ENCODE assay signal across 29 mouse cellular contexts in the genomic region with DNA sequence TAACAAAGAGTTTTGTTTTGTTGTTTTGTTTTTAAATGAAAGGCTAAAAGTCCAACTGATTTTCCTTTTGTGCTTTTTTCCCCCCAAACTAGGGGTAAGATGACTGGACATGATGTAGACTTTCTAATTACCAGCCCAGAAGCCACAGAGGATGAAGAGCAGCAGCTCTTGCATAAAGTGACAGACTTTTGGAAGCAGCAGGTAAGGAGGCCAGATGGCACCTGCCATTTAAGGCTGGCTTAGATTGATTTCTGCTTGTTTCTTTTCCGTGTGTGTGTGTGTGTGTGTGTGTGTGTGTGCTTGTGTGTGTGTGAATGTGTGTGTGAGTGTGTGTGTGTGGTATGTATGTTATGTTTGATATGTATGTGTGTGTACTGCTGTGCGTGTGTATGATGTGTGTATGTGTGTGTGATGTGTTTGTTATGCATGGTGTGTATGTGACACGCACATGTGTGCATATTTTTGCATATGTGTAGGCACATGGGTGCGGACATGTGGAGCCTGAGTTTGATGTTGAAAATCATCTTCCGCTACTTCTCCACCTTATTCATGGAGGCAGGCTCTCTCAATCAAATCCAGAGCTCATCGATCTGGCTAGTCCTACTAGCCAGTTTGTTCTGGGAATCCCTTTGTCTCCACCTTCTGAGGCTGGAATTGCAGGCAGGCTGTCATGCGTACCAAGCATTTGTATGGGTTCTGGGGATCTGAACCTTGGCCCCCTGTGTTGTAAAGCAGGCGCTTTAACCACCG. TPM values are rescaled to one million over a fixed set of nuclear protein-coding genes. Genes with fewer than 3 reads are reported as not detected.
A peak's percentile ranks its signal among the peaks of the same experiment; 100 is the strongest.
DNase-seq lines count a peak whose midpoint lies in the region; ATAC-seq lines count a peak whose summit lies in the region.
"Had no signal": no experiment of that assay in that cellular context is flagged by ENCODE, and none has a peak within 500 bp of the region (broad histone marks: within the 10 kb centered on the region; RNA-seq: fewer than 3 reads in every experiment).

No protein-coding gene starts in this region.

- no peaks in the 10 kb centered on the region for H3K4me1 ChIP-seq in forebrain, embryonic 15.5 days
- H3K4me1 ChIP-seq in forebrain, embryonic 12.5 days = no peaks in the 10 kb centered on the region
- H3K4me1 ChIP-seq: hindbrain, embryonic 12.5 days; limb, embryonic 10.5 days; neural tube, embryonic 12.5 days had no signal

- no peak overlapping the region for H3K4me3 ChIP-seq in forebrain, embryonic 15.5 days
- H3K4me3 ChIP-seq in forebrain, embryonic 12.5 days (replicated peaks) = no peak overlapping the region
- H3K4me3 ChIP-seq: embryonic facial prominence, embryonic 10.5 days; hindbrain, embryonic 12.5 days; intestine, embryonic 15.5 days; limb, embryonic 10.5 days; megakaryocyte, embryonic 14.5 days; neural tube, embryonic 12.5 days had no signal

- WGBS in forebrain, embryonic 15.5 days = 68% methylated on average over 9 of the region's 9 CpGs
- 81% methylated on average over 9 of the region's 9 CpGs for WGBS in forebrain, embryonic 12.5 days

- no peak overlapping the region for H3K4me2 ChIP-seq in forebrain, embryonic 15.5 days (replicated peaks)
- no peak overlapping the region for H3K4me2 ChIP-seq in forebrain, embryonic 12.5 days
- H3K4me2 ChIP-seq: heart, embryonic 11.5 days; hindbrain, embryonic 12.5 days; intestine, embryonic 15.5 days; liver, embryonic 11.5 days; neural tube, embryonic 12.5 days had no signal

- no peak for ATAC-seq in forebrain, embryonic 15.5 days (replicated peaks)
- ATAC-seq in forebrain, embryonic 12.5 days (ENCODE audit: low FRiP score) = no peak
- ATAC-seq: intestine, embryonic 15.5 days had no signal

- no peak overlapping the region for H3K9ac ChIP-seq in forebrain, embryonic 15.5 days (replicated peaks)
- no peak overlapping the region for H3K9ac ChIP-seq in forebrain, embryonic 12.5 days
- H3K9ac ChIP-seq: hindbrain, embryonic 12.5 days; intestine, embryonic 15.5 days; neural tube, embryonic 12.5 days had no signal

- H3K36me3 ChIP-seq in forebrain, embryonic 15.5 days = no peaks in the 10 kb centered on the region
- H3K36me3 ChIP-seq in forebrain, embryonic 12.5 days (replicated peaks) = no peaks in the 10 kb centered on the region
- H3K36me3 ChIP-seq: embryonic facial prominence, embryonic 10.5 days; hindbrain, embryonic 12.5 days; intestine, embryonic 15.5 days; limb, embryonic 10.5 days; neural tube, embryonic 12.5 days had no signal

- H3K27ac ChIP-seq in forebrain, embryonic 15.5 days (replicated peaks) = peak overlapping the region; percentile 50; the same call in 1 of the 2 replicates
- no peak overlapping the region for H3K27ac ChIP-seq in forebrain, embryonic 12.5 days
- H3K27ac ChIP-seq: embryonic facial prominence, embryonic 10.5 days; hindbrain, embryonic 12.5 days; intestine, embryonic 15.5 days; limb, embryonic 10.5 days; neural tube, embryonic 12.5 days had no signal

- H3K27me3 ChIP-seq in forebrain, embryonic 15.5 days = no peaks in the 10 kb centered on the region
- no peaks in the 10 kb centered on the region for H3K27me3 ChIP-seq in forebrain, embryonic 12.5 days
- H3K27me3 ChIP-seq: CH12.LX; hindbrain, embryonic 12.5 days; intestine, embryonic 15.5 days; neural tube, embryonic 12.5 days had no signal

- no peaks in the 10 kb centered on the region for H3K9me3 ChIP-seq in forebrain, embryonic 15.5 days
- no peaks in the 10 kb centered on the region for H3K9me3 ChIP-seq in forebrain, embryonic 12.5 days
- H3K9me3 ChIP-seq: embryonic facial prominence, embryonic 10.5 days; hindbrain, embryonic 12.5 days; intestine, embryonic 15.5 days; limb, embryonic 10.5 days; neural tube, embryonic 12.5 days had no signal

- DNase-seq in layer of hippocampus, postnatal 14 days (ENCODE audit: low spot score in 2 of 2) = peak; percentile 32 to 46
- no peak for DNase-seq in layer of hippocampus, adult 11-12 months (ENCODE audit: low spot score)
- DNase-seq in retina, embryonic 14.5 days (ENCODE audit: low spot score) = peak; percentile 7
- no peak for DNase-seq in retina, postnatal 1 day
- DNase-seq in brain, embryonic 18.5 days (ENCODE audit: low read depth, low spot score) = peak; percentile 18
- no peak for DNase-seq in testis, postnatal 14 days (ENCODE audit: low spot score)
- DNase-seq: adrenal gland, adult 8-10 months; cerebellum, adult 11-12 months; heart, postnatal 10 days; kidney, adult 9 months; kidney, postnatal 25 days; layer of hippocampus, postnatal 36 days; lung, adult 2 months; thymus, postnatal 14 days had no signal

RNA-seq across cellular contexts. Expression of gene Dntt, which starts 18.5 kb away (rescaled TPM):
- polyA plus RNA-seq in forebrain, embryonic 15.5 days (2015; fragmentation: Nextera tagmentation; extraction: Ambion mirVana) = not detected in 2 replicates
- polyA plus RNA-seq in forebrain, embryonic 12.5 days (2016; fragmentation: Nextera tagmentation; extraction: Ambion mirVana) = not detected in 2 replicates
- total RNA-seq in layer of hippocampus, postnatal 14 days (2021) = under 1 TPM in 1 of 2 experiments, not detected in 1; 0.21 TPM
- total RNA-seq: adrenal gland, adult 8-10 months; layer of hippocampus, postnatal 36 days had no signal
- polyA plus RNA-seq: embryonic facial prominence, embryonic 10.5 days; heart, embryonic 11.5 days; intestine, embryonic 15.5 days; limb, embryonic 10.5 days; liver, embryonic 11.5 days; stomach, embryonic 16.5 days had no signal

RNA-seq across cellular contexts. Expression of gene Opalin, which starts 29.3 kb away (rescaled TPM):
- not detected in 2 replicates for polyA plus RNA-seq in forebrain, embryonic 15.5 days (2015; fragmentation: Nextera tagmentation; extraction: Ambion mirVana)
- not detected in 2 replicates for polyA plus RNA-seq in forebrain, embryonic 12.5 days (2016; fragmentation: Nextera tagmentation; extraction: Ambion mirVana)
- total RNA-seq in layer of hippocampus, postnatal 14 days (2021) = 1 to 10 TPM; 6.3 to 8.5 TPM
- total RNA-seq: adrenal gland, adult 8-10 months; CH12.LX; common myeloid progenitor, adult 5-6 weeks; gastrocnemius, adult 8-10 months; granulocyte monocyte progenitor cell, adult 5-6 weeks; heart, postnatal 10 days had no signal
- polyA plus RNA-seq: embryonic facial prominence, embryonic 10.5 days; hindbrain, embryonic 12.5 days; intestine, embryonic 15.5 days; limb, embryonic 10.5 days; liver, embryonic 11.5 days; lung, adult 2 months; neural tube, embryonic 12.5 days; stomach, embryonic 16.5 days had no signal

RNA-seq across cellular contexts. Expression of gene Blnk, which starts 53.3 kb away (rescaled TPM):
- 0.80 and 0.88 TPM in 2 replicates for polyA plus RNA-seq in forebrain, embryonic 15.5 days (2015; fragmentation: Nextera tagmentation; extraction: Ambion mirVana)
- 1.2 TPM in 2 replicates for polyA plus RNA-seq in forebrain, embryonic 12.5 days (2016; fragmentation: Nextera tagmentation; extraction: Ambion mirVana)
- total RNA-seq in layer of hippocampus, postnatal 14 days (2021) = 1 to 10 TPM; 3.6 to 5.4 TPM

Comparison
In these comparisons a context has a peak if more than half of its experiments do, and no peak if none do; other contexts are left out.
1. DNase-seq: peak in layer of hippocampus, postnatal 14 days (2 of 2), retina, embryonic 14.5 days (single experiment) and brain, embryonic 18.5 days (single experiment); none in layer of hippocampus, adult 11-12 months (single experiment), retina, postnatal 1 day (single experiment) and testis, postnatal 14 days (single experiment).